Mouse (Mus musculus) hindbrain, embryonic 10.5 days (tissue): ENCODE data around the gene Zfp740. TPM values are rescaled to one million over a fixed set of nuclear protein-coding genes. Genes with fewer than 3 reads are reported as not detected.
A peak's percentile ranks its signal among the peaks of the same experiment; 100 is the strongest.

Experiments
- DNase-seq: peaks from one replicate; pipeline ENCODE4 v3.0.0-alpha.2; 2017; ENCODE audit warnings: low spot score
- H3K27ac ChIP-seq: fragments of 300-500 bp; sonication (generic); 2 replicates; pipeline ENCODE4 v1.5.1; 2016; ENCODE audit warnings: mild to moderate bottlenecking, moderate library complexity
- H3K27me3 ChIP-seq: fragments of 300-500 bp; sonication (generic); 2 replicates; pipeline ENCODE4 v1.6.1; 2016; ENCODE audit warnings: mild to moderate bottlenecking; ENCODE audit not compliant: poor library complexity, insufficient read depth, severe bottlenecking
- H3K36me3 ChIP-seq: fragments of 300-500 bp; sonication (generic); 2 replicates; pipeline ENCODE4 v1.6.1; 2016; ENCODE audit warnings: mild to moderate bottlenecking, moderate library complexity
- H3K4me1 ChIP-seq: fragments of 300-500 bp; sonication (generic); replicated peaks from 2 replicates; pipeline ENCODE4 v1.6.1; 2016; ENCODE audit warnings: mild to moderate bottlenecking
- H3K4me3 ChIP-seq: fragments of 300-500 bp; sonication (generic); 2 replicates; pipeline ENCODE4 v1.5.1; 2016; ENCODE audit warnings: mild to moderate bottlenecking, moderate library complexity
- H3K9me3 ChIP-seq: fragments of 300-500 bp; sonication (generic); 2 replicates; pipeline ENCODE4 v1.6.1; 2016; ENCODE audit warnings: mild to moderate bottlenecking, moderate library complexity
- WGBS: fragments of 180-500 bp; shearing (Covaris S2); methylation state at CpG from one replicate; pipeline ENCODE4 v1.1.7; 2016; 5-methylcytosine and 5-hydroxymethylcytosine counted together
- polyA plus RNA-seq: library from polyadenylated mRNA; unstranded; fragments of >200 nt; fragmentation: Nextera tagmentation; extraction: Ambion mirVana; gene quantifications from 2 replicates; pipeline ENCODE4 v1.2.1, GENCODE M21; 2016

Zfp740 gene
- polyA plus RNA-seq, 1 experiment from 2014 or later, result 61.8 TPM

GRCm38 (mm10) chr15:102195373-102195772 is 7.7 kb upstream of the Zfp740 start:
- DNase-seq, result no peak
- no peak overlapping the region for H3K27ac ChIP-seq
- no peaks in the 10 kb centered on the region for H3K9me3 ChIP-seq
- 0 out of 2 replicates have a peak, but pooled peaks cover 2% of the 10 kb centered on the region for H3K36me3 ChIP-seq
- H3K27me3 ChIP-seq, result no peaks in the 10 kb centered on the region
- H3K4me3 ChIP-seq, result no peak overlapping the region
- peaks cover 10% of the 10 kb centered on the region for H3K4me1 ChIP-seq
- 85% methylated on average over 4 of the region's 4 CpGs for WGBS

- H3K4me3 ChIP-seq, result no peak overlapping the region
- 0 out of 2 replicates have a peak, but pooled peaks cover 6% of the 10 kb centered on the region for H3K36me3 ChIP-seq
- no peak overlapping the region for H3K27ac ChIP-seq
- no peaks in the 10 kb centered on the region for H3K9me3 ChIP-seq
- 85% methylated on average over 4 of the region's 4 CpGs for WGBS
- no peak for DNase-seq
- H3K4me1 ChIP-seq, result peaks cover 8% of the 10 kb centered on the region
- no peaks in the 10 kb centered on the region for H3K27me3 ChIP-seq
Measured at GRCm38 (mm10) chr15:102198841-102199240, 4.2 kb upstream of the Zfp740 start.

GRCm38 (mm10) chr15:102203835-102204381 is 859 bp downstream of the Zfp740 start:
- H3K27me3 ChIP-seq, result no peaks in the 10 kb centered on the region
- H3K27ac ChIP-seq, result peak overlapping the region; percentile 99
- WGBS, result under 1% methylated on average over 35 of the region's 72 CpGs
- peak; percentile 68 for DNase-seq
- H3K4me3 ChIP-seq, result peak overlapping the region; percentile 86
- peaks cover 47% of the 10 kb centered on the region for H3K36me3 ChIP-seq
- H3K4me1 ChIP-seq, result peaks cover 28% of the 10 kb centered on the region
- no peaks in the 10 kb centered on the region for H3K9me3 ChIP-seq

DNA sequence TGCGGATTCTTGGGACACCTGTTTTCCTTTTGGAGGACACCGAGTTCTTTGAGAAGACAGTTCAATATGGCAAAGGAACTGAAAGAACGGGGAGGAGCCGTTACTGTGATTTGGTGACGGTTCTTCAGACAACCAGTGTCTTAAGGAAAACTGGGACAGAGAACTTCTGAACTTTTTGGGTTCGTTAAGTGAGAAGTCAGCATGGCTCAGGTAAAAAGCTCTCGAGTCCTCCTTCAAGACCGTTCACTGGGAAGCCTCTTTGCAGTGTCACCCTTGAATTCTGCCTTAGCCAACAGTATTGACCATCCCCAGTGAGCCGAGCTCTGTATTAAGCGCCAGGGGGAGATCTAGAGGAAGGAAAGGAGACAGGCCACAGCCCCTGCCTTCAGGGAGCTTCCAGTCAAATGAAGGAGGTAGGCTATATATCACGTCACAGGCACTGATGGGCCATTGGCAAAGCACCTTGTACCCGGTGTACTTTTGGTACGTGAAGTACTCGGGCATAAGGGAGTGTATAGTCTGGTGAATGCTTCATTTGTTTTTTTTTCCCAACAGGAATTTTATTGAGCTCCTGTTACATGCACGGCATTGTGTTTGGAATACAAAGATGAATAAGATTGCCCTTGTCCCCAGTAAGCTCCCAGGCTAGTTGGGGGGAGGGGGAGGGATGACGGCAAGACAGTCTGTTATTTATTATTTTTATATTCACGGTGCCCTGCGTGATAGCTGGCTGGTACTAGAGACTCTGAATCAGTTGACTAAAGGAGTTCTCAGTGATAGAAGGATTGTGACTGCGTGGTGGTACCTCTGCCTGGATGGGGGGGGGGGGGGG is 1.8 kb downstream of the Zfp740 start, which contains the start of gene Csad:
Gene Csad (minus strand): TSS at position 51 of the 832 bp plus-strand sequence.
- no peak for DNase-seq
- Histone ChIP-seq H3K4me3 (peak within 1 kb of the TSS; percentile 86), H3K27me3 (no peaks in the 10 kb centered on the region), H3K27ac (peak within 1 kb of the TSS; percentile 99), H3K9me3 (no peaks in the 10 kb centered on the region), H3K4me1 (peaks cover 28% of the 10 kb centered on the region), H3K36me3 (peaks cover 57% of the 10 kb centered on the region)
- 72% methylated on average over 19 of the region's 19 CpGs for WGBS

- no peaks in the 10 kb centered on the region for H3K27me3 ChIP-seq
- peaks cover 28% of the 10 kb centered on the region for H3K4me1 ChIP-seq
- 83% methylated on average over 8 of the region's 8 CpGs for WGBS
- peaks cover 60% of the 10 kb centered on the region for H3K36me3 ChIP-seq
- H3K27ac ChIP-seq, result peak overlapping the region; percentile 57; the same call in 1 of the 2 replicates
- H3K4me3 ChIP-seq, result peak overlapping the region; percentile 86
- no peaks in the 10 kb centered on the region for H3K9me3 ChIP-seq
- DNase-seq, result no peak
Measured at GRCm38 (mm10) chr15:102205779-102206178, 2.7 kb downstream of the Zfp740 start.

DNA sequence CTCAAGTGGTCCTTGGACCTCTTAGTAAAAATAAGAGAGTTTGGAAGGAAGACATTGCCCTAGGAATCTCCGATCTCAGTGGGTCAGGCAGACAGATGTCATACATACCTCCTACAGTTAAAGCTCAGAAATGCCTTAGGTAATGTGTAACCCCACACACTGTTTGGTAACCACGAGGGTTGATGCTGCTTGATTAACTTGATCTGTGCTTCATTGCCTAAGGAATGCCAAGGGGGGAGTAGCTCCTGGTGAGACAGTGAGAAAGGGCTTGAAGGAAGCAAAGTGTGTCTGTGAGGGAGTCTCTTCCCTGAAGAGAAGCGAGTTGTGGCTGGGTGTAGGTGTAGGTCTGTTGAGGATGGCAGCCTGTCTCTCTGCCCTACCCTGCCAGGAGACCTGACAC is 4.3 kb downstream of the Zfp740 start:
- 90% methylated on average over 3 of the region's 3 CpGs for WGBS
- H3K4me1 ChIP-seq, result peaks cover 26% of the 10 kb centered on the region
- H3K36me3 ChIP-seq, result peaks cover 74% of the 10 kb centered on the region
- H3K27ac ChIP-seq, result no peak overlapping the region
- H3K4me3 ChIP-seq, result no peak overlapping the region
- H3K9me3 ChIP-seq, result no peaks in the 10 kb centered on the region
- DNase-seq, result no peak
- H3K27me3 ChIP-seq, result no peaks in the 10 kb centered on the region

DNA sequence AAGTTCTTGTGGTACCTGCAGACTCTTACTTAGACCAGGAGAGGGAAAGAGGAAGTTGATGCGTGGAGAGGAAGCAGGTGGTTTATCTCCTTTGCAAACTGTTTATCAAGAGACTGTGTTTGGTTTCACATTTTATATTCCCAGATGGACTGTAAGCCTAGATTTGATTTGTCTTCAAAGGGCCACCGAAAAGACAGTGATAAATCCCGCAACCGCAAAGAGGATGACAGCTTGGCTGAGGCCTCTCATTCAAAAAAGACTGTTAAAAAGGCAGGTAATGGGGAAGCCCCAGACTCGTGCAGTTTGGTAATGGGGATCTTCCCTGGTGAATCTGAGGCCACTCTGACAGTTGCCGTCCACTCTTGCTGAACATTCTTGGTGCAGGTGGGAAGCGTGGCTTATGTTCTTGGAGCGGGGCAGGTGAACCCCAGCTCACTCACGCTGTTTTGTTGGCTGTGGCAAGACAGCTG is 5.1 kb downstream of the Zfp740 start:
- peaks cover 21% of the 10 kb centered on the region for H3K4me1 ChIP-seq
- 93% methylated on average over 9 of the region's 9 CpGs for WGBS
- no peak overlapping the region for H3K27ac ChIP-seq
- DNase-seq, result no peak
- H3K9me3 ChIP-seq, result no peaks in the 10 kb centered on the region
- H3K27me3 ChIP-seq, result no peaks in the 10 kb centered on the region
- H3K4me3 ChIP-seq, result no peak overlapping the region
- H3K36me3 ChIP-seq, result peaks cover 82% of the 10 kb centered on the region

- Histone ChIP-seq H3K9me3 (no peaks in the 10 kb centered on the region), H3K36me3 (peaks cover 92% of the 10 kb centered on the region), H3K4me3 (no peak overlapping the region), H3K27ac (no peak overlapping the region), H3K27me3 (no peaks in the 10 kb centered on the region), H3K4me1 (peaks cover 20% of the 10 kb centered on the region)
- 92% methylated on average over 8 of the region's 8 CpGs for WGBS
- no peak for DNase-seq
Measured at GRCm38 (mm10) chr15:102209114-102209513, 6.1 kb downstream of the Zfp740 start.

- no peaks in the 10 kb centered on the region for H3K9me3 ChIP-seq
- H3K4me1 ChIP-seq, result peaks cover 3% of the 10 kb centered on the region
- DNase-seq, result no peak
- peaks cover 96% of the 10 kb centered on the region for H3K36me3 ChIP-seq
- H3K4me3 ChIP-seq, result no peak overlapping the region
- H3K27ac ChIP-seq, result no peak overlapping the region
- no peaks in the 10 kb centered on the region for H3K27me3 ChIP-seq
- WGBS, result 95% methylated on average over 4 of the region's 4 CpGs
Measured at GRCm38 (mm10) chr15:102210816-102211215, 7.8 kb downstream of the Zfp740 start.

- 89% methylated on average over 6 of the region's 6 CpGs for WGBS
- Histone ChIP-seq H3K4me1 (no peaks in the 10 kb centered on the region; the same call in 1 of the 2 replicates), H3K36me3 (peaks cover 97% of the 10 kb centered on the region), H3K27me3 (no peaks in the 10 kb centered on the region), H3K9me3 (no peaks in the 10 kb centered on the region), H3K27ac (no peak overlapping the region), H3K4me3 (no peak overlapping the region)
- DNase-seq, result no peak
Measured at GRCm38 (mm10) chr15:102211895-102212294, 8.8 kb downstream of the Zfp740 start.

- H3K27me3 ChIP-seq, result no peaks in the 10 kb centered on the region
- no peak for DNase-seq
- no peaks in the 10 kb centered on the region for H3K9me3 ChIP-seq
- no peak overlapping the region for H3K4me3 ChIP-seq
- 40% methylated on average over 2 of the region's 2 CpGs for WGBS
- H3K36me3 ChIP-seq, result peaks cover 84% of the 10 kb centered on the region
- H3K27ac ChIP-seq, result no peak overlapping the region
- H3K4me1 ChIP-seq, result no peaks in the 10 kb centered on the region
Measured at GRCm38 (mm10) chr15:102214132-102214531, 11.1 kb downstream of the Zfp740 start.

GRCm38 (mm10) chr15:102215624-102216023 is 12.6 kb downstream of the Zfp740 start:
- H3K9me3 ChIP-seq, result no peaks in the 10 kb centered on the region
- no peak overlapping the region for H3K4me3 ChIP-seq
- DNase-seq, result no peak
- WGBS, result 73% methylated on average over 6 of the region's 6 CpGs
- H3K27ac ChIP-seq, result no peak overlapping the region
- H3K27me3 ChIP-seq, result no peaks in the 10 kb centered on the region
- no peaks in the 10 kb centered on the region for H3K4me1 ChIP-seq
- peaks cover 69% of the 10 kb centered on the region for H3K36me3 ChIP-seq
